Mouse (Mus musculus) embryonic fibroblast, embryonic 13.5 days (primary cell): ENCODE measurements around the gene Epha3.

Experiments used
- CTCF ChIP-seq: IDR thresholded peaks from 2 replicates; pipeline ENCODE4 v1.5.1; 2011; ENCODE audit warnings: mild to moderate bottlenecking, control low read depth, low read length, moderate library complexity, borderline replicate concordance; ENCODE audit not compliant: insufficient read depth
- POLR2A ChIP-seq: IDR thresholded peaks from 2 replicates; pipeline ENCODE4 v1.6.1; 2011; ENCODE audit warnings: low read depth, mild to moderate bottlenecking, control low read depth, low read length, moderate library complexity

GRCm38 (mm10) chr16:63566106-63566836 is 297.7 kb downstream of the Epha3 start:
- TF ChIP-seq CTCF = no peak
- TF ChIP-seq POLR2A = no peak
